Mouse (Mus musculus) heart, embryonic 10.5 days (tissue): ENCODE data around the gene Grin2b. TPM values are rescaled to one million over a fixed set of nuclear protein-coding genes. Genes with fewer than 3 reads are reported as not detected.
"Not testable (repeated sequence)": the region's sequence is repeated elsewhere in the genome, so short reads cannot be mapped to it uniquely, and the experiment has no call there.

ENCODE experiments used
- DNase-seq: peaks from one replicate; pipeline ENCODE4 v3.0.0-alpha.2; 2017; ENCODE audit warnings: low spot score
- H3K27ac ChIP-seq: fragments of 300-500 bp; sonication (generic); 2 replicates; pipeline ENCODE4 v1.5.1; 2016; ENCODE audit warnings: mild to moderate bottlenecking
- H3K27me3 ChIP-seq: fragments of 300-500 bp; sonication (generic); 2 replicates; pipeline ENCODE4 v1.6.1; 2016; ENCODE audit warnings: mild to moderate bottlenecking; ENCODE audit not compliant: poor library complexity, insufficient read depth, severe bottlenecking
- H3K36me3 ChIP-seq: fragments of 300-500 bp; sonication (generic); 2 replicates; pipeline ENCODE4 v1.6.1; 2016; ENCODE audit warnings: mild to moderate bottlenecking, moderate library complexity
- H3K4me1 ChIP-seq: fragments of 300-500 bp; sonication (generic); 2 replicates; pipeline ENCODE4 v1.6.1; 2016; ENCODE audit warnings: mild to moderate bottlenecking
- H3K4me3 ChIP-seq: fragments of 300-500 bp; sonication (generic); 2 replicates; pipeline ENCODE4 v1.5.1; 2016; ENCODE audit warnings: mild to moderate bottlenecking, moderate library complexity
- H3K9me3 ChIP-seq: fragments of 300-500 bp; sonication (generic); 2 replicates; pipeline ENCODE4 v1.6.1; 2016; ENCODE audit warnings: mild to moderate bottlenecking, moderate library complexity
- WGBS: fragments of 180-500 bp; shearing (Covaris S2); methylation state at CpG from one replicate; pipeline ENCODE4 v1.1.7; 2016; 5-methylcytosine and 5-hydroxymethylcytosine counted together
- polyA plus RNA-seq: library from polyadenylated mRNA; unstranded; fragments of >200 nt; fragmentation: Nextera tagmentation; extraction: Ambion mirVana; gene quantifications from 2 replicates; pipeline ENCODE4 v1.2.1, GENCODE M21; 2016

Gene Grin2b
- polyA plus RNA-seq, 1 experiment from 2014 or later: 0.15 TPM

GRCm38 (mm10) chr6:135843755-135844154 is 329.6 kb downstream of the Grin2b start:
- no peaks in the 10 kb centered on the region for H3K36me3 ChIP-seq
- no peaks in the 10 kb centered on the region for H3K4me1 ChIP-seq
- no peaks in the 10 kb centered on the region for H3K9me3 ChIP-seq
- no peaks in the 10 kb centered on the region for H3K27me3 ChIP-seq
- WGBS: 73% methylated on average over 3 of the region's 3 CpGs
- H3K27ac ChIP-seq: no peak overlapping the region
- no peak for DNase-seq
- no peak overlapping the region for H3K4me3 ChIP-seq

DNA sequence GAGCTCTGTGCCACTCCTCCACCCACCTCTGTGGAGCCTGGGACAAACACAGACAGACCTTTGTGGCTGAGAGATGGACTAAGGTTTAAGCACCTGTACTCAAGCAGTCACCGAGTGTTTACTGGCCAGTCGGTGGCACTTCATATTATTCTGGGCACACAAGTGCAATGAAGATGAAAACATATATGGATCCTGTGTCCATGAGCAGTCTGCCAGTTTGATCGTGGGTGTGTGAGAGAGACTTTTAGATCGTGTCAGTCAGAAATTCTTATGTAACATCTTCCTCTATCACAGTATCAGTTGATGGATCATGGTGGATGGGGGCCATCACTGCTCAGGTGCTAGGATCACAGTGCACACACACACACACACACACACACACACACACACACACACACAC is 337.0 kb downstream of the Grin2b start:
- WGBS: 83% methylated on average over 4 of the region's 4 CpGs
- Histone ChIP-seq H3K4me3 (no peak overlapping the region), H3K36me3 (no peaks in the 10 kb centered on the region), H3K27me3 (no peaks in the 10 kb centered on the region), H3K27ac (no peak overlapping the region), H3K9me3 (no peaks in the 10 kb centered on the region), H3K4me1 (no peaks in the 10 kb centered on the region)
- no peak for DNase-seq

DNA sequence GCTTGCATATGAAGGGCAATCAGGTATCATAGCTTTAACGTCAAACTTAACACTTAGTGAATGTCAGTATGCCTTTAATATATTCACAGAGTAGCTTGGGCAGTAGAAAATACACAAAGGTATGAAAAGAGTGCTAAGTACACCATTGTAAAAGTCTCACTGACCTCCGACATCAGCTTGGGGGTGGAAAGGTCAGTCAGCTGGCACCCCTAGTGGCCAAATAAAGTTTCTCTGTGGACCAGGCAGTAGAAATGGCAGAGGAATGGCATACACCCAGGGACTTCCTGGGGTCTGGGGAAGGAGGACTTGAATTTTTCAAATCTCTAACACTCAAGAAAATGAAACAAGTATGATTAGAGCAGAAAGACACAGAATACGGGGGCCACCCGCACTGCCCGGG is 339.8 kb downstream of the Grin2b start:
- Histone ChIP-seq H3K4me3 (no peak overlapping the region), H3K9me3 (no peaks in the 10 kb centered on the region), H3K27me3 (no peaks in the 10 kb centered on the region), H3K27ac (no peak overlapping the region), H3K36me3 (no peaks in the 10 kb centered on the region), H3K4me1 (no peaks in the 10 kb centered on the region)
- WGBS: 62% methylated on average over 5 of the region's 5 CpGs
- DNase-seq: no peak

DNA sequence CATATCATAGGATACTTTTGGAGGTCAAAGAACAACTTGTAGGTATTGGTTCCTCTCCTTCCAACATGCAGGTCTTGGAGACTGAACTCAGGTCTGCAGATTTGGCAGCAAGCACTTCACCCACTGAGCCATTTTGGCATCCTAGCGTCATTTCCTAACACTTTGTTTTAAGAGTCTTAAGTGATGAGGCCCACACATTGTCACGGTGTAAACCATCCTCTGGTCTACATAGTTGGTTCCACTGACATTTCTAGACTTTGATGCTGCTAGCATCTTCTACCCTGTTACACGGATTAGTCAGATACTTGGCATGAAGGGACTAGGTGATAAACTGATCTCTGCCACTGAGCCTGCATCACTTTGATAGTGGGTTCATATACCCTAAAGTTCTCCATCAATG is 341.3 kb downstream of the Grin2b start:
- no peak for DNase-seq
- Histone ChIP-seq H3K27me3 (no peaks in the 10 kb centered on the region), H3K36me3 (no peaks in the 10 kb centered on the region), H3K4me1 (peaks cover under 1% of the 10 kb centered on the region; the same call in 1 of the 2 replicates), H3K4me3 (no peak overlapping the region), H3K27ac (no peak overlapping the region), H3K9me3 (no peaks in the 10 kb centered on the region)
- 87% methylated on average over 3 of the region's 3 CpGs for WGBS

DNA sequence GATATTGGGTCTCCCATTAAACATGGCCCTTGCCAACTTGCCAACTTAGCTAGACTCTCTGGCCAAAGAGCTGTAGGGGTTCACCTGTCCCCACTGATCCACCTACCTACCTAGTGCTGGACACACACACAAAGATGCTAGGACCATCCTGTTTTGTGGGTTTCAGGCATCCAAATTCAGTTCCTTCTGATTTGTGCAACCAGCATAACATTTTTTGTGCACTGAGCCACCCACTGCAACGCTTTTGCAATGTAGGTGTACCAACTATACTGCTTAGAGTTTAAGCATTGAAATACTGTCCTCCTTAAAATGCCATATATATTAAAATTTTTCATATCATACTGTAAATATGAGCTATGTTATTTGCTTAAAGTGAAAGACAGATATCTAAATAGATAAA is 342.3 kb downstream of the Grin2b start:
- 91% methylated on average over 1 of the region's 1 CpGs for WGBS
- no peak for DNase-seq
- H3K4me1 ChIP-seq: peaks cover 3% of the 10 kb centered on the region; the same call in 1 of the 2 replicates
- H3K36me3 ChIP-seq: no peaks in the 10 kb centered on the region
- H3K27me3 ChIP-seq: no peaks in the 10 kb centered on the region
- no peak overlapping the region for H3K27ac ChIP-seq
- H3K4me3 ChIP-seq: no peak overlapping the region
- no peaks in the 10 kb centered on the region for H3K9me3 ChIP-seq

DNA sequence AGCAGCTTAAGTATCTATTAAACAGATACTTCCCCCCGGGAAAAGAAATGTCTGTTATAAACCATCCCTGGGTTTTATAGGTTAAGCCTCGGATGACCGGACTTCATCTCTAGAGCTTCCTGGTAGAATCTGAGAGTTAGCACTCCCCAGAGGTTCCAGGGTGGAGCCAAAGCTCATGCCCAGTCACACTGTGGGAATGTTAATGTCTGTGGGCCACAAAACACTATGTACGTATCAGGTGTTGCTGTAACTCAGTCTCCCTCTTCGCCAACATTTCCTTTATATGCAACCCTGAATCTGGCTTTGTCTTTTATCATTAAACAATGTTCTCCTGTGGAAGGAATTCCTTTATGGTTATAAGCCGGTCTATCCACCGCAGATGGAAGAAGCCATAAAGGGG is 343.9 kb downstream of the Grin2b start:
- no peaks in the 10 kb centered on the region for H3K36me3 ChIP-seq
- H3K27ac ChIP-seq: no peak overlapping the region
- H3K27me3 ChIP-seq: no peaks in the 10 kb centered on the region
- DNase-seq: peak; percentile 3
- peaks cover 3% of the 10 kb centered on the region; the same call in 1 of the 2 replicates for H3K4me1 ChIP-seq
- no peaks in the 10 kb centered on the region for H3K9me3 ChIP-seq
- 90% methylated on average over 7 of the region's 7 CpGs for WGBS
- no peak overlapping the region for H3K4me3 ChIP-seq

DNA sequence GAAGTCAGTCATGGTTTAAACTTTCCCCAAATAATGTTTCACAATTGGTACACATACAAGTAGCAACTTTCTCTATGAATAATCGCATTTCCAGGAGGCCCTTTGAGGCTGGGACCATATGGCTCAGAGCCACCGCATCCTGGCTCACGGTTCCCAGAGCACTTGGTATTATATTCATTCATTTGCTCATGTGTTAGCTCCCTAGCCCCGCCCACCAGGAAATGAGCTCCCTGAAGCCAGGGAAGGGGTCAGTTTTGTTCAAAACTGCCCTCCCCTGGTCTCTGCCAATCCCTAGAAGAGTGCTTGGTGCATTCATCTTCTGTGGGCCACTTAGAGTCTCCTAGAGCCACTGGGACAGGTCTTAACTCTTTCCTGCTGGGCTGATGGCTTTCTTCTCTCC is 344.3 kb downstream of the Grin2b start:
- WGBS: 66% methylated on average over 4 of the region's 4 CpGs
- Histone ChIP-seq H3K9me3 (no peaks in the 10 kb centered on the region), H3K27me3 (no peaks in the 10 kb centered on the region), H3K4me1 (peaks cover 3% of the 10 kb centered on the region; the same call in 1 of the 2 replicates), H3K27ac (no peak overlapping the region), H3K4me3 (no peak overlapping the region), H3K36me3 (no peaks in the 10 kb centered on the region)
- DNase-seq: peak; percentile 36

- no peak for DNase-seq
- Histone ChIP-seq H3K27me3 (no peaks in the 10 kb centered on the region), H3K27ac (no peak overlapping the region), H3K36me3 (no peaks in the 10 kb centered on the region), H3K4me1 (peaks cover 3% of the 10 kb centered on the region; the same call in 1 of the 2 replicates), H3K4me3 (no peak overlapping the region), H3K9me3 (no peaks in the 10 kb centered on the region)
- 18% methylated on average over 4 of the region's 4 CpGs for WGBS
Measured at GRCm38 (mm10) chr6:135827942-135828341, 345.4 kb downstream of the Grin2b start.

GRCm38 (mm10) chr6:135827317-135827716 is 346.0 kb downstream of the Grin2b start:
- DNase-seq: no peak

DNA sequence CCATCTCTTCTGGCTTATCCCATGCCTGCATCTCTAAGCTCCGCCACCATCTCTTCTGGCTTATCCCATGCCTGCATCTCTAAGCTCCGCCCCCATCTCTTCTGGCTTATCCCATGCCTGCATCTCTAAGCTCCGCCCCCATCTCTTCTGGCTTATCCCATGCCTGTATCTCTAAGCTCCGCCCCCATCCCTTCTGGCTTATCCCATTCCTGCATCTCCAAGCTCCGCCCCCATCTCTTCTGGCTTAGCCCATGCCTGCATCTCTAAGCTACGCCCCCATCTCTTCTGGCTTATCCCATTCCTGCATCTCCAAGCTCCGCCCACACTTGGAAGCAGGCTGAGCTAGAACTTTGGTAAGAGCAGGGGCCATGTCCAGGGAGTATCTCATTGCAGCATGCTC is 346.5 kb downstream of the Grin2b start:
- not testable (repeated sequence) for DNase-seq, H3K9me3 ChIP-seq, H3K4me3 ChIP-seq, H3K4me1 ChIP-seq, H3K27ac ChIP-seq, H3K36me3 ChIP-seq, H3K27me3 ChIP-seq
- WGBS: 93% methylated on average over 7 of the region's 7 CpGs

More at GRCm38 (mm10) chr6:135827317-135827716, 346.0 kb downstream of the Grin2b start:
- no peak overlapping the region for H3K4me3 ChIP-seq
- WGBS: 84% methylated on average over 3 of the region's 3 CpGs
- H3K36me3 ChIP-seq: no peaks in the 10 kb centered on the region
- peaks cover 3% of the 10 kb centered on the region; the same call in 1 of the 2 replicates for H3K4me1 ChIP-seq
- no peaks in the 10 kb centered on the region for H3K9me3 ChIP-seq
- no peak overlapping the region for H3K27ac ChIP-seq
- no peaks in the 10 kb centered on the region for H3K27me3 ChIP-seq

- Histone ChIP-seq H3K4me1 (no peaks in the 10 kb centered on the region), H3K36me3 (no peaks in the 10 kb centered on the region), H3K27me3 (no peaks in the 10 kb centered on the region), H3K27ac (no peak overlapping the region), H3K9me3 (no peaks in the 10 kb centered on the region), H3K4me3 (no peak overlapping the region)
- WGBS: 82% methylated on average over 2 of the region's 2 CpGs
- DNase-seq: no peak
Measured at GRCm38 (mm10) chr6:135817391-135817790, 355.9 kb downstream of the Grin2b start.

GRCm38 (mm10) chr6:135813755-135814154 is 359.6 kb downstream of the Grin2b start:
- Histone ChIP-seq H3K36me3 (no peaks in the 10 kb centered on the region), H3K4me1 (no peaks in the 10 kb centered on the region), H3K9me3 (no peaks in the 10 kb centered on the region), H3K27ac (no peak overlapping the region), H3K27me3 (no peaks in the 10 kb centered on the region), H3K4me3 (no peak overlapping the region)
- 89% methylated on average over 7 of the region's 7 CpGs for WGBS
- no peak for DNase-seq

- no peaks in the 10 kb centered on the region for H3K27me3 ChIP-seq
- H3K9me3 ChIP-seq: no peaks in the 10 kb centered on the region
- H3K4me1 ChIP-seq: no peaks in the 10 kb centered on the region
- H3K4me3 ChIP-seq: no peak overlapping the region
- H3K36me3 ChIP-seq: no peaks in the 10 kb centered on the region
- H3K27ac ChIP-seq: no peak overlapping the region
- 83% methylated on average over 9 of the region's 9 CpGs for WGBS
- DNase-seq: no peak
Measured at GRCm38 (mm10) chr6:135805436-135805835, 367.9 kb downstream of the Grin2b start.

DNA sequence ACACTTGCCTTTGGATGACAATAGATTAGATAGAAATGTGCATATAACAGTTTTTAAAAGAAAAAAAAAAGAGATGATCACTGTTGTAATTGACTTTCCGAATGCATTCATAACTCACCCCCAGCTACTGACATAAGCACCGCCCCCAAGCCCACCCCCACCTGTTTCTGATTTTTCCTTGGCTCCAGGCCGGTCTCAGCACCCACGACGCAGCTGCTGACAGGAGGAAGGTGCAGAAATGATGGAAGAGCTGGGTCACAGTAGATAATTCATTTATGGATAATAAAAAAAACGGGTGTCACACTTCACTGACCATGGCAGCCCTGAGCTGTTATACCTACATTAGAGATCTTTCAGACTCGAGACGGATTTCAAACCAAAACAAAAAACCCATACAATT is 373.4 kb downstream of the Grin2b start:
- no peaks in the 10 kb centered on the region for H3K9me3 ChIP-seq
- whole genome bisulfite sequencing: 64% methylated on average over 8 of the region's 8 CpGs
- no peak overlapping the region for H3K4me3 ChIP-seq
- no peaks in the 10 kb centered on the region for H3K27me3 ChIP-seq
- no peak overlapping the region for H3K27ac ChIP-seq
- no peak for DNase-seq
- H3K4me1 ChIP-seq: no peaks in the 10 kb centered on the region
- no peaks in the 10 kb centered on the region for H3K36me3 ChIP-seq
